Mouse (Mus musculus) heart, postnatal 4 days (tissue): Measurements from ENCODE around the gene Rybp. TPM values are rescaled to one million over a fixed set of nuclear protein-coding genes. Genes with fewer than 3 reads are reported as not detected.

Experiments used
- DNase-seq: peaks from one replicate; pipeline ENCODE4 v3.0.0; 2021
- total RNA-seq, 2 experiments: library from RNA; stranded (reverse); gene quantifications; 2 replicates each; pipeline ENCODE4 v1.2.3; 2021

The Rybp gene
- total RNA-seq, 2 experiments from 2014 or later = 23.9 to 28.1 TPM

DNA sequence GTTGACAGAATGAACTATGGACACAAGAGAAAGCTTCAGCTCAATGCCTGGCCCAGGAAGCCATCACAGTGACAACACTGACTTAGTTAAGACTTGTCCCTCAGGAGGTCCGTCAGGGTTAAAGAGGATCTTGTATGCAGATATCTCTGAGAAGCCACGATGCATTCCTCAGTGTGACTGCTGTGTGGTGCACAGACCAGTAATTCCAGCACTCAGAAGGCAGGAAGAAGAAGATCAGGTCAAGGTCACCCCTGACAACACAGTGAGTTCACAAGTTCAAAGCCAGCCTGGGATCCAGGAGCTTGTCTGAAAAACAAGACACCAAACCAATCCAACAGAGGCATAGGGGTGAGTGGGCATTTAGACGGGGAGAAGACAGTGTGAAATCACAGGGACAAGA lies 67.3 kb downstream of the Rybp start:
- no peak for DNase-seq

DNA sequence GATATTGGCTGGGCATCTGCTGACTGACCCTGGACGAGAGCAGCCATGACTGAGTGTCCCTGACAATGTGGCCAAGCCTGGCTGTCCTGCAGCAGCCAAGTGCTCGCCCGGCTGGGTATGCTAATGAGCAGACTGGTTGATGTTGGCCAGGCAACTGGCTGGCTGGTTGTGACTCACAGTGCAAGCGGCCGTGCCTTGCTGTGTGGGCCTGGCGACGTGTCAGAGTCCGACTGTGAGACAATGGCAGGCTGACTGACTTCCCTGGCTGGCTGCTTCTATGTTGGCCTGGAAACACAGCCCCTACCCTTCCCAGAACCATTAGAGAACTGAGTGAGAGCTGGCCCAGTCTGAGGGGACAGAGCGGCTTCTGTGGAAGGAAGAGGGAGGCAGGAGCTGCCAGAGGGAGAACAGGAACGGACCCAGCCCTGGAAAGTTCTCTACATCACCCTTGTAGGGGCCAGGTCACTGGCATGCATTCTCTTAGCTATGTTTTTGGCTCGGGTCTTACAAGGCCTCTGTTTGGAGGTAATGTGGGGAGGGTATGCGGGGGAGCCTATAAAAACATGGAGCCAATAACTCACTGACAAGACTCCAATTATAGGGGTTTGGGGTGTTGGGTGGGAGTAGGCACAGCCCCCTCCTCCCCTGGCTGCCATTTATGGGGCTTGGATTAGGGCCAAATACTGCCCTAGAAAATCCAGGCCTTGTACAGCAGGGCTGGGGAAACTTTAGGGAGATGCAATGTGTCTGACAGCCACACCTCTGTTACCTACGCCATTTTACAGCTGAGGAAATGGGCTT lies 68.5 kb downstream of the Rybp start:
- DNase-seq = peak; percentile 79

DNA sequence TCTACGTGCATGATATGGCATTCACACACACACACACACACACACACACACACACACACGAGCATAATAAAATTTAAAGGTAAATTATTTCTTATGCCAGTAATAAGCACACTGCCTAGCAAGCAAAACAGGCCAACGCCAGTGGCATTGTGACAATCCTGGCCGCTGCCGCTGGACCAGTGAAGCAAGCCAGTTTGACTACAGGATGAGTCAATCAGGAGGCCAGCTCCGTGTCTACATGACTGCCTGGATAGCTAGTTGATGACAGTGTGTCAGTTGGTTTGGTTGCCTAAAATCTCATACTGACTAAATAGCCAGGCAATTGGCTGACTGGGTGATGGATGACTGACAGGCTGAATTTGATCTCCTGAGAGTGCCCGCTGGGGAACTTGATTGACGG lies 69.8 kb downstream of the Rybp start:
- no peak for DNase-seq

DNA sequence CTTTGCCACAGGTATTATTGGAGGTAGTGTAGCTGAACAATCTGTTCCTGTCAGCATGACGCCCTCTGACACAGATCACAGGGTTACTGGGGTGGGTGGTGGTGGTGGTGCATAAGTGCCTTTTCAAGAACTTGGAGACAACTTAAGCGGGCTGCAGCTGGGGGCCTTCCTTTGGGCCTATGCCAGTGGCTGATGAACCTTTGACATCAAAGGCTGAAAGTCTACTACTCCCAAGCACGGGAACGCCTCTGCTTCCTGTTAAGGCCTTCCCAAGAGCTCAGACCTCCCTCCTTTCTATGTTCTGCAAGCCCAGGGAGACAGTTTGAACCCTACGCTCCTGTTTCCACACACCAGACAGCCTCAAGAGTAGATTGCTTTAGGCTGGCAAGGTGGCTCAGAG lies 70.3 kb downstream of the Rybp start:
- no peak for DNase-seq

DNA sequence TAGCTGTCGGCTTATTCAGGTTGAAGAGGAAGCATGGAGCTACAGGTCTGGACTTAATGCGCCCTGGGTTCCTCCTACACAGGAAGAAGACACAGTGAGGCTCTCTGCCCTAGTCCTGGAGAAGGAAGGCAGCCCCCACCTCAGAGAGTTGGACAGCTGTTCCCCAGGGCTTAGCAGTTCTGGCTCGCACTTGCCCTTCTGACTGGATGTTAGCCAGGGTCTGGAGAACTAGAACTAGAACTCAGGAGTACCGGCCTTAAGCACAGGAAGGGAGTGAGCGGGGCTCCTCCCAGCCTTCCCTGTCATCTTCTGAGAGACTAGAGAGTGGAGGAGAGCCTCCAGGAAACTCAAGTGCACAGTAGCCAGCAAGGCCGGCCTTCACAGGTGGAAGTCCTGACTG lies 71.5 kb downstream of the Rybp start:
- DNase-seq = no peak

DNA sequence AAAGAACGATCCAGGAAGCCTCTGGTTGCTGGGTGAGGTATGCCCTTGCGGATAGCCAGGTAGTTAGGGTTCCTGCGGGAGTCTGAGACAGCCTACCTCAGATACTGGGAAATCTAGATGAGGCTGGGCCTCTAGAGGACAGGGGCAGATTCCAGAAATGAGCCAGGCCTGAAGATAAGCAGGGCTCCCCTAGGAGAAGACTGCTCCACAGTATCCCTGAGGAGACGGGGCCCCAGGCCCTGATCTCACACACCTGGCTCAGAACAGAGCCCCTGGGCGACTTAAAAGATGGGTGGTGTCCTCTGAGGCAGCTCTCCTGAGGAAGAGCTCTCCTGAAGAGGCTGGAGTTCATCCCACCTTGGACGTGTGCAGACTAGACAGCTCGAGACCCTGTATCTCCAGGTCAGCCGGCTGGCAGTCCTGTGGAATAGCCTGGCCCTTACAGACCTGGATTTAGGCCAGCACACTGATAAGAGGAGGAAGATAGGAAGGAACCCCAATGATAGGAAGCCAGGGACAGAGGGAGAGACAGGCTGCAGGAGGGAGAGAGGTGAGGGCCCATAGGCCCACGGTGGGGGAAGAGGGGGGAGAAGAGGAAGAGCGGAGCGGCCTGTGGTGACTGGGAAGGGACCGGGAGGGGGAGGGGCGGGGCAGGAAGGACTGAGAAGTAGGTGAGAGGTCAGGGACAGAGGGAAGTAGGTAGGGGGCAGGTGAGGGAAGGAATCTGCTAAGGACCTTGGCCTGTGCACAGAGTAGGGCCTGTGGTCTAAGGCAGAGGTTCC lies 73.0 kb downstream of the Rybp start:
- no peak for DNase-seq

DNA sequence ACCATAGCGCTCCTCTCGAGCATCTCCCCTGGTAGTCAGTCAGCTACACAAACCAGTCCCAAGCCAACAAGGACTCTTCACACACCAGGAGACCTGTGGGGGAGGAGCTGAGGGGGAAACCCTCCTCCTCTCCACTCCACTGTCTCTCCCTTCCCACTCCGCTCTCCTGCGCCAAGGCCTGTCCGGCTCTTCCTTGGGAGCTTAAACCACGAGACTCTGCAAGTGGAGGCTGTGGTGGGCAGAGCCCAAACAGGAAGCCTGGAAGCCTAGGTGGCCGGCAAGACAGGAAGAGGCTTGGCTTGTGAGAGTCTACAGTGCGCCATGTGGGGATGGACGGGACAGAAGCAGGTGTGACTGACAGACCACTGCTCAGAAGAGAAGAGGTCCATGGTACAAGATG lies 73.7 kb downstream of the Rybp start:
- DNase-seq = no peak

DNA sequence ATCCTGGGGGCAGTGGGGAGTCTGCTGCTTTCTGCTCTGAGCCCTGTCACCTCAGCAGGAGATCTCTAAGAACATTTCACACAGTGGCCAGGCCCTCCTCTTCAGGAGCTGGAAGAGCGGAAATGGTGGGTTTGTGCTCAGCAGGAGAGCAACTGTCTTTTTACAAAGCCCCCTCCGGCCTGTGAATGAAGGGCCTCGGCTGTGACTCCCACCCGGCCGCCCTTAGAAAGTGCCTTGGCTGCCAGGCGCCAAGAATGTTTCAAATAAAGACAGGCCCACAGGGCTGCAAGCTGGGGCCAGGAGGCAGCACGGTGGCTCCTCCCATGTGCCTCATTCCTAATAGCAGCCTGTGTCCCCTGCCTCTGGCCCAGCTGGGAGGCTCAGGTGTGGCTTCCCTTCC lies 74.5 kb downstream of the Rybp start:
- DNase-seq = no peak

DNA sequence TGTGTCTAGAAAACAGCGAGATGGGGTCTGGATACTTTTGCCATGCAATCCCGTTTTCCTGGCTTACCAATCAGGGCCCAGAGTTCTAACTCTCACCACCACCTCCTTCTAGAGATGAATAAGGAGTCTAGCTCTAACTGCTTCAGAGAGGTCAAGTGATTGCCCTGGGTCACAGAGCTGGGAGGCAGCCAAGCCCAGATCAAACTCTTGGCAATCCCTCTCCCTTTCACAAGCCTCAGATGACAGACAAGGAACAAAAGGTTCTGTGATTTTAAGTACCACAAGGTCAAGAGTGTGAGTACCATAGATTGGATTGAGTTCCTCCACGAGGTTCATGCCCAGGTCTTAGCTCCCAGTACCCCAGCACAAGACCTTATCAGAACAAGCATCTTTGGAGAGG lies 75.6 kb downstream of the Rybp start:
- DNase-seq = no peak

DNA sequence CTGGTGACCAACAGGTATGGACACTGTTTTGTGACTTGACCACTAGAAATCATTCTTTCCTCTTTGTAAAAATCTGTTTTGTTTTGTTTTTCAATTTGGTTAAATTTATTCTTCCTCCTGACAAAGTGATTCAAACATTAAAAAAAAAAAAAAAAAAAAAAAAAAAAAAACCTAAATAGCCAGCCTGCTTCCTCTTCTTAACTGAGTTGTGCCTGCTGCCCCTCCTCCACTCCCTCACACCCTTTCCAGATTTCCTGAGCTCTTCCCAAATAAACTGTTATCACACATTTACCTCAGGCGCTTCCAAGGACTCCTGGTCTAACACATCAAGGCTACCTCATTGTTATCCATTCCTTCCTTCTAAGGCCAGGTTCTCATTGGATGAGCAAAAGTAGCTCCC lies 76.8 kb downstream of the Rybp start:
- DNase-seq = no peak

DNA sequence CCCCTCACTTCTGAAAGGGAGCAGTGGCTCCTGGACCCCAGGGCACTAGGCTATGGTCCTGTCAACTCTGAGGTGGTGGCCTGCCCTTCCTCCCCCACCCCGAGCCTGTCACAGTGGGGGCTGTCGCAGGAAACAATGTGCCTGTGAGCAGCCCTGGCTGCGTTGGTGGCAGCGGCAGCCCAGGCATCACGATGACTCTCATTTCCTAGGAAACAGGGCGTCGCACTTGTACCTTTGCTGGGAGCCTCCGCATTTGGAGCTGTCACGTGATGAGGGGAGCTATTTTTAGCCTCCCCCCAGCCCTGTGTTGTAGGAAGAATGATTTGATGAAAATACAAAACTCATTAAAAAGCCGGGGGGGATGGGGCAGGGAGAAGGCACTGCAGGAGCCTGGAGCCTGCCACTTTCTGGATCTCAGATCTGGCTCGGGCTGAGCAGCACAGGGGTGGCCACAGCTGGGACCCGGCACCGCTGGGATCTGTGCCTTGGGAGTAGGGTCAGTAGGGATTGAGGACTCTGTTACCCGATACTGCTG lies 80.5 kb downstream of the Rybp start:
- DNase-seq = peak; percentile 70

DNA sequence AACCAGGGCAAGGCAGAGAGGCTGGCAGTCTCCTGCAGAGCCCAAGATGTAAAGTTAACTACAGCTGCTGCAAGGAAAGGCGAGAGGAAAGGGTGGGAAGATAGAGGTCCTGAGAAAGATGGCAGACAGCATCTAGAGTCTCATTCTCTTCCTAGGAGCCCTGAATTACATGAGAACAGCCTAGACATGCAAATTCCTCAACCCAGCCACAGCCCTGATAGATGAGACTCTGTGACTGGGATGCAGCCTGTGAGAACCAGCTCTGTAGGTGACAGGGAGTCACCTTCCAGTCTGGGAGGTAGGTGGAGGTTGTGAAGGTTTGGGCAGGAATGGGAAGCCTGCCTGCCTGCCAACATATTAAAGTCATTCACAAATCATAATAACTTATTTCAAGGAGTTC lies 81.0 kb downstream of the Rybp start:
- no peak for DNase-seq

DNA sequence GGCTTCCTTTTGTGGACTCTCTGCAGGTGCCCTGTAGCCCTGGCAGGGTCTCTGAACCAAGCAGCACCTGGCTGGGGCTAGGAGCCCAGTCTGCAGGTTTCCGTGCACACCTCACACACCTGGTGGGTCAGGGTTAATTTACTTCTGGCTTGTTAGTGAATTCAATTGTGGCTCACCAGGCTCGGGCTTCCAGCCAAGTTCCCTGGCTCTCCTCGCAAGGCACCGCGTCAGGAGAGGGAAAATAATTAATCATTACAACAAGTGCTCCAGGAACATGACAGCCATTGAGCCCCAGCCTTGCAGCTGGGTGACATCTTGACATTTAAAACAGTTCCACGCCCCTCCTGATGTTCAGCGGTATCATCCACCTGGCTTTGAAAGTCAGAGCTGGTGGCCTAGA lies 82.8 kb downstream of the Rybp start:
- peak; percentile 66 for DNase-seq

DNA sequence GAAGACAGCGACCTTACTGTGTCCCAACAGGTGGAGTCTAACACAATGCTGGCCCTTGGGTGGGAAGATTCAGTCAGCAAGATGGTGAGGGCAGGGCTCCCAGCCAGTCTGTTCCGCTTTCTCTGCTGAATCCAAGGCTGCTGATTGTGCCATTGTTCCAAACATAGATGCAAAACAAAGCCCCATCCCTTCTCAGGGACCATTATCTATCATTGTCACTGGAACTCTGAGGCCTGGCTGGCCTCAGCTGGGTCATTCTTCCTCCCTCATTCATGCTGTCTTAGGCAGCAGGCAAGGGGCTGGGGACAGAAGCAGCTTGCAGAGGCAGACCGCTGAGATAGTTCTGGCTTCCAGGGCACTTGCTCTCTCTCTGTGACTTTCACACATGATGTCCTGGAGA lies 83.8 kb downstream of the Rybp start:
- DNase-seq = no peak

DNA sequence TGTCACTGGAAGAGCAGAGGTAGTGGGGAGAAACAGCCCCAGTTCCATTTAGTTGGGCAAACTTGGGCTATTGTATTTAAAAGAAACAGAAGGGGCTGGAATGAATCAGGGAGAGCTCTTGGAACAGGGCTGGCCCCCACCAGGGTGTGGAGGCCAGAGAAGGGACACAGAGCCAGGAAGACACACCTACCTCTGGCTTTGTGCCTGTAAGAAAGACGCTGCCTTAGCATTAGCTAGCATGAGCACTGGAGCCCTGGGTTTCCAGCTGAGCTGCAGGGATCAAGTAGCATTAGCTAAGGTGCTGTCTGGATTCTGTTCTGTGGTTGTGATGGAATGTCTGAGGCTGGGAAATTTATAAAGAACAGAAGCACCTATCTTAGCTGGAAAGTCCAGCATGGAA lies 85.2 kb downstream of the Rybp start:
- no peak for DNase-seq

DNA sequence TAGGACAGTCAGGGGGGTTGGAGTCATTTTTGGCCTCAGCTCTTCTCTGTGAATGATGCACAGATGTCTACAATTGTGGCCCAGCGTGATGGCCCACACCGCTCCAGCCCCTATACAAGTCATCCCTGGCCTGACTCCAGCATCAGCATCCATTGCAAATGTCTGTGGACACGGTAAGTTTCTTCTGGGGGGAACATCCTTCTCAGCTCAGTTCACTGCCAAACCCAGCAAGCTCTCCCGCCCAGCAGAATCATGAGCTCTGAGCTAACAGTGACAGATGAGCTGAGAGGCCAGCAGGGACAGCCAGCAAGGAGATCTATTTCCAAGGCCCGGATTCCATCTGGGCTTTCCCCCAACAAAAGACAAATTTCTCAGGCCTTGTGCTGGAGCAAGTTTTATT lies 90.2 kb downstream of the Rybp start:
- peak; percentile 52 for DNase-seq

DNA sequence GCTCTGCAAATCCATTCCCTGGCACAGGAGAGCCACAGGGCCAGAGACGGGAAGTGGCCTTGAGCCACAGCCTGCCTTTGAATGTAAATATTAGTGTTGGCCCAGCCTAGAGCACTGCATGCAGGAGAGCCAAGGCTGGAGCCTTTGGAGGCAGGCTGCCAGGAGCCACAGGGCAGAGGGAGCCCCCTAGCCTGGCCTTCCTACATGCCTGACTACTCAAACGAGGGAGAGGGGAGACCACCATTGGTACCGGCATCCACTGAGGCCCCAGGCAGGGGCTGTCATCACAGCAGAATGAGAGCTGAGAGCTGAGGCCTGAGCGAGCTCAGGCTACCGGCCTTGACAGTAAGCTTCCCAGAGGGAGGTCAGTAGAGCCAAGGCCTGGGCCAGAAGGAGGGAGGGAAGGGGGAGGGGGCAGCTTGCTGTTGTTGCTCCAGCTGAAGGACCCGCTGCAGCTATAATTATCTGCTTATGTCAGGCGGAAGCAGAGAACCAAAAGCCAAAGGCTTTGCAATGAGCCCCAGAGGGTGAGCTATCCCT lies 91.3 kb downstream of the Rybp start:
- peak; percentile 81 for DNase-seq

DNA sequence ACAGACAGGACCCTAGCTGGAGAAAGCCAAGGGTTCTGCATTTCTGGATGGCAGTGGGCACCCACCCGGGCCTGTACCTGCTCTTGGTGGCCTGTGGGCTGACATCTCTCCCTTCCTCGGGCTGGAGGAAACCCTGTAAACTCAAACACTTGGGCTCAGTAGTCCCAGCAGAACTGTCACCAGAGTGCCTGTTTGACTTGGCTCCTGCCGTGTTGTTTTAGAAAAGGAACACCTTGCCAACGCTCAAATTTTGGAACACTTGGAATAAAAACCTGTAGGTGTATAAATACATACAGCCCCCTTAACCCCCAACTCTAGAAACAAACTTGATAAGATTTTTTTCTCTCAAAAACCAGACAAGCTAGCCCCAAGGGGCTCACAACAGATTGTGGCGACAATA lies 92.2 kb downstream of the Rybp start:
- DNase-seq = no peak

DNA sequence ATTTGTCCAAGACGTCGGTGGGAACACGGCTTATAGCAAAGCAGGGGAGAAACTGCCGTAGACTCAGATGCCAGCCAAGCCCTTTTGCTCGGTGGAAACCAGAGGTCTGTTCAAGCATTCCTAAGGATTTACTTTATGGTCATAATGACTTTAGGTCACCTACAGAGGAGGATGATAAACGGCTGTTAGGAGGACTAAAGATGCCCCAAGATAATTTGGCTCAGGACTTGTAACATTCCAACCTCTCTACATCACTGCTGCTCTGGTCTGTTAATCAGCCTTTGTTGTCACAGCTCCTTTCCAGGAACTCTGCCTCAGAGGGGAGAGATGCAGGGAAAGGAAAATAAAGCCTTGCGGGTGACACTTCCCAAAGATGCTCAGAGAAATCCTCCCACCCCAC lies 93.5 kb downstream of the Rybp start:
- no peak for DNase-seq

DNA sequence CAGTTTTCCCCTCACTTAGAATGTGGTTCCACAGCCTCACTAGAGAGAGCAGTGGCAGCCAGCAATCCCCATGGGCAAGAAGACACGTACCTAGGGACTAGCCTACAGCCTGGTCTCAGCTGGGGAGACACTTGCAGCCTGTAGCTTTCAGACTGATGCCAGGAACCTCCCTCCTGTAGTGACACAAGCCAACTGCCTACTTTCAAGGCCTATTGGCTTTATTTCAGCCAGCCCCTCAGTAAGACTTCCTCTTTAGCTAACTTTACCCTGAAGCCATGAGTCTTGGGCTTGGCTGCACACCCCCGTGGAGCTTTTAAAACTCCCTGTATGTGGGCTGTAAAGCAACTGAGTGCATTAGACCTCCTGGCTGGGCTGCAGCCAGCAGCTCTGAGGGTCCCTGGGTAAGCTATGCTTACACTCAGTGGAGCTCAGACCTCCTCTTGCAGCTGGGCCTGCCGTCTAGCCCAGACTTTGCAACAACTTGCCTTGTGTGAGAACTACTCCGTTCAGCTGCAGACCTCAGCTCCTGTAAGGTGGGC lies 94.5 kb downstream of the Rybp start:
- no peak for DNase-seq

DNA sequence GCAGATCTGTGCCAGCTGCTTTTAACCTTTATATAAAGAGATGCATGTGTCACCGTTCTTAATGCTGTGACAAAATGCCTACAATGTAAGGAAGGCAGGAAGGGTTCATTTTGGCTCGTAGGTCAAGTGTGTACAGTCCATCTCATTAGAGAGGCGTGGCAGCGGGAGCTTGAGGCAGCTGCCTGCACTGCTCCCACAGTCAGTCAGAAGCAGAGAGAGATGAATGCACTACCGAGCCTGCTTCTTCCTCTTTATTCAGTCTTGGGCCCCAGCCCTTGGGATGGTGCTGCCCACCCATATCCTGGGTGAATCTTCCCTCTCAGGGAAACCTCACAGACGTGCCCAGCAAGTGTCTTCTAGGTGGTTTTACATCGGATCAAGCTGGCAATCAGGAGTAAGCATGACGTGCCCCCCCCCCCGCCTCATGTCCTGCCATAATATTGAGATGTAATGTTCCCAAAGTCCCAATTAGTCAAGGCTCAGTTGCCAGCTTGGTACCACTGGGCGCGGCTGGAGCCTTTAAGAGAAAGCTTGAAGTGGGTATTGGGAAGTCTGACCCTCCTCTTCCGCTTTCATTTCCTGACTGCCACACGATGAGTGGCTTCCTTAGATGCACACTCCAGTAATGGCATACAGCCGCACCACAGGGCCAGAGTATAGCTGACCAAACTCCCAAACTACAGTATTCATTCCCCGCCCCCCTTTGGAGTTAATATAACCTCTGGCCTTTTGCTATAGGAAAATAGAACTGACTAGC lies 96.3 kb downstream of the Rybp start:
- no peak for DNase-seq

DNA sequence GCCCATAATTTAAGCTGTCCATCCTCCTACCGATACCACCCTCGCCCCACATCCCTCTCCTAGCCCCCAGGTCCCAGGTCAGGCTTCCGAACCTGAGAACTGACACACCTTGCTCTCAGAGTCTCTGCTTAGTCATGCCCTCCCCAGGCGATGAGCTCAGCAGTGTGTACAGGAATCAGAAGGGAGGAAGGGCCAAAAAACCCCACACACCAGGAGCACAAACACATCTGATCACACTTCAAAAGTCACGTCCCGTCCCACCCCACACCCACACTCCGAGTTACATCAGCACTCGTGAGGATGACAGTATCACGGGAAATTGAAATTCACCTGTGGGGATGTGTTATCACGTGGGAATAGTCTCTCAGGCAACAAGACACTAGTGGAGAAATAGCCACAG lies 97.0 kb downstream of the Rybp start:
- no peak for DNase-seq
